Mouse (Mus musculus): ENCODE measurements around the gene 4921504E06Rik.

Gene 4921504E06Rik

GRCm38 (mm10) chr2:19505744-19506143, 48.0 kb downstream of the 4921504E06Rik start:
- no peak for DNase-seq (ENCODE audit: low spot score in 2 of 2)

DNA sequence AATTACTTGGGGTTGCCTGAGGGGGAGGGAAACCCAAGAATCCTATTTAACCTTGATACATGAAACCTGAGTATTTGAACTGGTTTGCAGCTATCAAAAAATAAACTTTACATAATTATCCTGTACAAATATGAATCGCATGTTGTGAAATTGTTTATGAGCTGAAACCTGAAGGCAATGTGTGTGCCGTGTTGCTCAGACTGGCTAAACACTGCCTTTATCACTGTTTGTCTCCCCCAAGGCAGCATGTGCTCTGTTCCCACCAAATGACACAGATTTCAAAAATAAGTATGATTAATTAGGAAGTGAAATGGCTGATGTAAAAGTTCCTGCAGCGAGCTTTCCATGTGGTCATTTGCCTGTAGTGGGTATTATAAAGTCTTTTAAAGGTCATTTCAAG, 63.5 kb downstream of the 4921504E06Rik start:
- DNase-seq (ENCODE audit: low spot score in 2 of 2), result no peak

- DNase-seq (ENCODE audit: low spot score in 2 of 2), result no peak
Measured at GRCm38 (mm10) chr2:19461940-19462339, 91.8 kb downstream of the 4921504E06Rik start.

GRCm38 (mm10) chr2:19458785-19459184, 94.9 kb downstream of the 4921504E06Rik start:
- no peak for DNase-seq (ENCODE audit: low spot score in 2 of 2)

DNA sequence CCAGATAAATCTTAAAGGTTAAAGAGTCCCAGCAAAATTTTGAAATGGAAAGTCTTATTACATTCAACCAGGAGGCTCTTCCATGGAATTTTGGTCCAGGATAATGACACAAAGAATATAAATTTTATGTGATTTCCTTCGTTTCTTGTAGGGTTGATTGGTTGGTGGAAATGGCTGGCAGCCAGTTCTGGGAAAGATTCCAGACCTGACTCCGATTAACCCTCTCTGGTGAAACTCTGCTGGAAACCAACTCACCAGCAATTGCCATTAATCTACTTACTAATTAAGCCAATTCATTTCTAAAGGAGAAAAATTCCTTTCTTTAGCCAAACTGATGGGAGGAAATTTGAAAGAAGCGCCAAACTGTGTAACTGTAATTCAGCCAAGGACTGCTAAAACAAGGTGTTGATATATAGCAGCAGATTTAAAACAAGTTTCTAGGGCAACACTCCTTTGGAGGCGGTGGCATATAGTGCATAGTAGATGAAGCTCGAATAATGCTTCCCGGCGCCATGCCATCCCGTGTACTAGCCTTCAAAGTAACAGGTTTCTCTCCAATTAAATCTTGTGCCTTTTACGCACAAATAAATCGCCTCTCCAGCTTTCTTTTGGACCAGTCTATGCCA, 97.7 kb downstream of the 4921504E06Rik start:
- DNase-seq (ENCODE audit: low spot score in 2 of 2), result no peak

DNA sequence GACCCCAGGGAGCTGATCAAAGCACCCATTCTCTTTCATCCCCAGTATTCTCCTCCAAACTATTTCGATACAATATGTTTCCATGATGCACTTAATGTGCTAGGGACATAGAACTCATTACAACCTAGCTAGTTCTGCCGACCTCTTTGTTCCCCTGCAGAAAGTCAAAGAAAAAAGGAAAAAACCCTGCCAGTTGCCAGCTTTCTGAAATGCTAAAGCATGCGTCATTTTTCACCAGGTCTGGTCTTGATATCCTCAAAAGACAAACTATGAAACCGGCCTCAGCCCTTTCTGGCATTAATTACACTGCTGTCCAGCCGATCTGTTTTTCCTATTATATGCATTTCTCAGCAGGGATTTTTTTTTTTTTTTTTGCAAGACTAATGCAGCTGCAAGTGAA, 98.5 kb downstream of the 4921504E06Rik start:
- no peak for DNase-seq (ENCODE audit: low spot score in 2 of 2)

DNA sequence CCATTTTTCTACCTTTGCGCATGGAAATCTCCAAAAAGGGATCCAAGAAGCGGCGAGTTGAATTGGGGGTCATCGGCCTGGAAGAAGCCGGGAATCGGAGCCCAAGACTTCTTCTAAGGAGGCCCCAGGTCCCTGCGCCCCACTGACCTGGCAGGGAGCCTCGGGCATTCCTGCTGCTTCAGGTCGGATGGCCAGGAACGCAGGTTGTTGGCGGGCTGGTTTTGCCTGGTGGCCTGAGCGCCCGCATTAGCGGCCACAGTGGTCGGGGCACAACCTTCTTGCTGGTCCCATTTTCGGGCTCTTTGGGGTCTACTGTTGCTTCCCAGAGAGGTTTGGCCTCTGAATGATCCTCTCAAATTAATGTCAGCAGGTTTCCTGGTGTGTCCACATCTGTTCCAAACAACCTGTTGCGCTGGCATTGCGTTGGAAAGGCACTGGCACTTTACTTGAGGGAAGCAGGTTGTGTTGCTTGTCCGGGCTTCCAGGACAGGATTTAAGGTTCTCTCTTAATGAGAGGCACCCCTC, 101.1 kb downstream of the 4921504E06Rik start:
- no peak for DNase-seq (ENCODE audit: low spot score in 2 of 2)

GRCm38 (mm10) chr2:19449308-19449707, 104.4 kb downstream of the 4921504E06Rik start:
- no peak for DNase-seq (ENCODE audit: low spot score in 2 of 2)

GRCm38 (mm10) chr2:19448042-19448700, 105.5 kb downstream of the 4921504E06Rik start:
- no peak for DNase-seq (ENCODE audit: low spot score in 2 of 2)

DNA sequence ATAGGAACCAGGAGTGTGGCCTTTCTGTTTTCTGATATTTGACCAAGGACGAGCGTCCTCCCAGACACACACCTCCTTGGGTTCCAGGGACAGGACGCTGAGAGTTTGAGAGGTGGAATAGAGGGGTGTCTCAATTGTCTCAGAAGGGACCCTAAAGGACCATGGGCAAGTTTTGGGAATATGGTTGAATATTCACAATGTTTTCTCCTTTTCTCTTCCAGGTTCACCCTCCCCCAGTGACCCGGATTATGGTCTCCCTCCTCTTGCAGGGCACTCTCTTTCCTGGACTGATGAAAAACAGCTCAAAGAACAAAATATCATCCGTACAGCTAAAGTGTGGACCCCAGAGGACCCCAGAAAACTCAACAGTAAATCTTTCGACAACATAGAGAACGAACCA, 107.0 kb downstream of the 4921504E06Rik start:
- no peak for DNase-seq (ENCODE audit: low spot score in 2 of 2)

DNA sequence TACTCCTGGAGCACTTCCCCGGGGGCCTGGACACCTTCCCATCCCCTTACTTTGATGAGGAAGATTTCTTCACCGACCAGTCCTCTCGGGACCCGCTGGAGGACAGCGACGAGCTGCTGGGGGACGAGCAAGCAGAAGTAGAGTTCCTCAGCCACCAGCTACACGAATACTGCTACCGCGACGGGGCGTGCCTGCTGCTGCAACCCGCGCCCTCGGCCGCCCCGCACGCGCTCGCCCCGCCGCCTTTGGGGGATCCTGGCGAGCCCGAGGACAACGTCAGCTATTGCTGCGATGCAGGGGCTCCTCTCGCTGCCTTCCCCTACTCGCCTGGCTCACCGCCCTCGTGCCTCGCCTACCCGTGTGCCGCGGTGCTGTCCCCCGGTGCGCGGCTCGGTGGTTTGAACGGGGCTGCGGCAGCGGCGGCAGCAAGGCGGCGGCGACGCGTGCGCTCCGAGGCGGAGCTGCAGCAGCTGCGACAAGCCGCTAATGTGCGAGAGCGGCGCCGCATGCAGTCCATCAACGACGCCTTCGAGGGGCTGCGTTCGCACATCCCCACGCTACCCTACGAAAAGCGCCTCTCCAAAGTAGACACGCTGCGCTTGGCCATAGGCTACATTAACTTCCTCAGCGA, 107.7 kb downstream of the 4921504E06Rik start:
- no peak for DNase-seq (ENCODE audit: low spot score in 2 of 2)

GRCm38 (mm10) chr2:19444931-19445831, 108.5 kb downstream of the 4921504E06Rik start, which contains the start of gene Ptf1a:
Gene Ptf1a, plus strand, starts transcription at chr2:19445663.
- no peak for DNase-seq (ENCODE audit: low spot score in 2 of 2)

DNA sequence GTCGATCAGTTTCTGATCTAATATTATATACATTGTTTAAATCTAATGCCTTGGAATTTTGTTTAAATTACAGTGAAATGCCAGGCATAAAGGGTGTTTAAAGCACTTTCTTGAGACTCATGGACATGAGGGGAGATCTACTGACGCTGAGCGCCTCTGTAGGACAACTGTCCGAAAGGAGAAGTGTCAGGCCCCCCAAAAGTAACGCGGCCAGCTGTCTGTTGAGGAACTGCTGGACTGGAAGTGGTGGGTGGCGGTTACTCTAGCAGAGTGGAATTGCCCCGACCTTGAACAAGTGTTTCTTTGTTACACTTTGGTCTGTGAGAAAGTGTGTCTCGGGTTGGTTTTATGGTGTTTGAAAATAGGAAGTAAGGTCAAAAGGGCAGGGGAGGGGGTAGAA, 109.4 kb downstream of the 4921504E06Rik start:
- DNase-seq (ENCODE audit: low spot score in 2 of 2), result no peak

DNA sequence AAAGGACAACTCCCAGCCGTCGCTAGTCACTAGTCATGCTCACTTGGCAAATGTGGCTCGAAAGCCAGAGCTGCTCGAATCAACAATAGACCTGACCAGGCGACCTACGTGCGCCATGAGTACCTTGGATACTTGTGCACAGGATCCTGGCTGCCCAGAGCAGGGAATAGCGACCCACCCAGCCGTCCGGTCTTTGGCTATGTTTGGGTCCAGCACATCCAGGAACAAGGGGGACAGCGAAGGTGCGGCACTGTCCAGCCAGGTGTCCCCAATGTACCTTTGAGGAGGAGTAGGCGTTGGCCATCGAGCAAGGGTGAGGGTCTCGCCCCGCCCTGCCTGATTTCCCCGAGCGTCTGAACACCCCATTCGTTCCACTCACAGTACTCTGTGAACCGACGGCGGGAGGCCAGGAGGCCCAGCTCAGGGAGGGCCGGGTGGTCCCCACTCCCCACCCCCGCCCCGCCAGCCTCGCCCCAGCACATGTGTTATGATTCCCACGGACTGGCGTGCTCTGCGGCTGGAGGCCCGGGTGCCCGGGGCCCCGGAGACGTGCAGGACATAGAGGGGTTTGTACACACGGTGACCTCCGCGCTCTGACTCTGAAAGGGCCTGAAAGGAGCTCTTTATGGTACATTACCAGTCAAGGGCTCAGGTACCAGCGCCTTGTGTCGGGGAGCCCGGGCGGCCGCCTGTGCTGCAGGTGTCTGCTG, 121.9 kb downstream of the 4921504E06Rik start:
- DNase-seq (ENCODE audit: low spot score in 2 of 2), result no peak

- DNase-seq (ENCODE audit: low spot score in 2 of 2), result no peak
Measured at GRCm38 (mm10) chr2:19431186-19431585, 122.5 kb downstream of the 4921504E06Rik start.

GRCm38 (mm10) chr2:19430746-19431145, 123.0 kb downstream of the 4921504E06Rik start:
- DNase-seq (ENCODE audit: low spot score in 2 of 2), result no peak

GRCm38 (mm10) chr2:19429691-19430690, 123.7 kb downstream of the 4921504E06Rik start:
- no peak for DNase-seq (ENCODE audit: low spot score in 2 of 2)

- no peak for DNase-seq (ENCODE audit: low spot score in 2 of 2)
Measured at GRCm38 (mm10) chr2:19429031-19429430, 124.7 kb downstream of the 4921504E06Rik start.

- no peak for DNase-seq (ENCODE audit: low spot score in 2 of 2)
Measured at GRCm38 (mm10) chr2:19423086-19423485, 130.6 kb downstream of the 4921504E06Rik start.

DNA sequence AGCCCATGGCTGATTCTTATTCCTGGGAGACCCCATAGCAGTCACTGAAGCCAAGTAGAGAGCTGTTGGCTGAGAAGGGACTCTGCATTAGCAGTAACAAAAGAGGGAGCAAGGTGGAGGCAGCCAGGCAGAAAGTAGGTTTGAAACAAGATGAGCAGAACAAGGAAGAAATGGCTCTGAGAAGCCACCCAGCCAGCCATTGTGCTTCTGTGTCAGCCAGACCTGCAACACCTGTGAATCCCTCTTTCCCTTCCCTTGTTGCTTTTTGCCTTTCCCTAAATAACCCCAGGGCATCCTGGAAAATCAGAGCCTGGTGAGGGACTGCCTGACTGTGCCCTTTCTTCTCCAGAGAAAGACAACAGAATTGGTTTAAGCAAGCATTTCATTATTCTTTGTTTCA, 131.5 kb downstream of the 4921504E06Rik start:
- no peak for DNase-seq (ENCODE audit: low spot score in 2 of 2)

Data from left cerebral cortex, adult 9 months (tissue).